Mouse (Mus musculus) brain, adult 2 months (tissue): ENCODE measurements around the gene Dnmt1.
A peak's percentile ranks its signal among the peaks of the same experiment; 100 is the strongest.

ENCODE experiments used
- DNase-seq: peaks from one replicate; pipeline ENCODE4 v3.0.0; 2011; ENCODE audit warnings: low read depth, low spot score

Dnmt1 gene

DNA sequence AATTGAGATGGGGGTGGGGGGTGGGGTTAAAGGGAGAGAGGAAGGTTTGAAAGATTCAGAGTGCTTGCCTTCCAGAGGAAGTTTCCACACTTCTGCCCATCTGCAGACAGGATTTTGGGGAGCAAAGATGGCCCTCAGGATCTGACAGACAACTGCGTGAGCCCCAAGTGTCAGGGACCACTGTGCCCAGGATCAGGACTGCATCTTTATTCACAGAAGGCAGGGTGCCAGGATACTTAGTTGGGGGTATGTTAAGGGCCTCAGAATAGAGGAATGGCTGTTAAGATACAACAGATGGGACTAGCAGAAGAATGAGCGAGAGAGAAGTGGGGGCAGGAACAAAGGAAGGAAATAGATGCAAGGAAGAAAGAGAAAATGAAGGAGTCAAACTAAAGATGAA, 73.1 kb downstream of the Dnmt1 start:
- no peak for DNase-seq

DNA sequence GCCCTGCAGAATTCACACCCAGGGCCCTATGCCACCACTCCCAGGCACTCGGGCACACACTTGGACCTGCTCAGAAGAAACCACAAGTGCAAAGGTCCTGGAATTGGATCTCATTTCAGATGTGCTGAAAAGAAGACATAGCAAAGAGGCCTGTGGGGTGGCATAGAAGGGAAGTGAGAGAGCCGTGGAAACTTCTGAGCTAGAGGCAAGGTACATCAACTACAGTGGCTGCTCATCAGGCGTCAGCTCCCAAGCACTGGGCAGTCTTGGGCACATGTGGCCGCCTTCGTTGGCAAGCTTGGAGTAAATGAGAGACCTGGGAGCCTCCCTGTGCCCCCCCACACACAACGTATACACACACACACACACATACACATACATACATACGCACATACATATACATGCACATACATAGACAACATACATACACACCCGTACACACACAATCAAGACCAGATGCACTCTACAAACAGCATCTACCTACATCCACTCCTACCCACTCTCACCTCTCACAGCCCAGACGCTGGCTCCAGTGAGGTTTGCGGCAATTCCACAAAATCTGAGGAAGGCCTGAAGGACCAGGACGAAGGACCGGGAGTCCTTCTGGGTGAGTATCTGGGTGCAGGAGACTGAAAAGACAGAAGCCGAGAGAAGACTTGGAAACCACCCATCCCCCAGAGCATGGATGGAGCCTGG, 80.4 kb downstream of the Dnmt1 start, which contains the start of gene Angptl6:
Angptl6 (minus strand) TSS at position 631 of the 696 bp plus-strand sequence.
- DNase-seq = no peak

DNA sequence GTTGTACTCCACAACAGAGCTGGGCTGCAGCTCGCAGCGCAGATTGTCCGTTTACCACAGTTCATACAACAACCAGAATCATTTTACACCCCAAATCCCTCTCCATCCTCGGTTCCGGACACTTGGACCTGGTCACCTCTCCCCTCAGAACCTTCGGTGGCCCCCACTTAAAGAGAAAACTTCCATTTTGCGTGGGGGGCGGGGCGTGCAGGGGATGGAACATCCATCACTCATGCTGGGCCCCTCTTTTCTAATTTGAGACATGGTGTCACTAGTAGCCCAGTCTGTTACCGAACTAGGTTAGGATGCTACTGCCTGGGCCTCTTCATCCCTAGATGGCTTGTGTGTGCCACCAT, 81.0 kb downstream of the Dnmt1 start:
- DNase-seq = no peak

DNA sequence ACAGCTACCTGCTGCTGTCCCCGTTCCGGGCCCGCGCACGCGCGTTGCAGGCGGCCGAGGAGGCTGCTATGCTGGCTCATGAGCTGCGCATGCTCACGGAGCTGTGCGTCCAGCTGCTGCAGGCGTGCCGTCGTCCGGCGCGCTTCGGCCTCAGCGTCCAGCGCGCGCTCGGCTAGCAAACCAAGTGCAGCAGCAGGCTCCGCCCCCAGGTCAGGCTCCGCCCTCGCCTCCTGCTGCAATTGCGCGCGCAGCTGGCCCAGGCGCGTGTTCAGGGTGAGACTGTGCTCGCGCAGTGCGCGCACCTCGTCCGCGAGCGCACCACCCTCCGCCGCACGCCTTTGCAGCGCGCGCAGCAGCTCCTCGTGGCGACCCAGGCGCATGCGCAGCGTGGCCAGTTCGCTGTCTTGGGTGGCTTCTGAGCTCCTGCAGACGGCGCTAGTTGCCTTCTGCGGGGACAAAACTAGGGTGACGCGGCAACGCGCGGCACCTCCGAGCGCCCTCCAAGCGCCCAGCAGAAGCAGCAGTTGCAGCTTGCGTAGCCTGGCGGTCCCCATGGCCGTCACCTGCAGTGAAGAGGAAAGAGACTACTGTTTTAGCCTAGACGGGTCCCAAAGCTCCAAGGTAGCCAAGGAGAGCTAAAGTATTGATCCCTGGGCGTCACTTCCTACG, 81.5 kb downstream of the Dnmt1 start:
- peak; percentile 100 for DNase-seq

DNA sequence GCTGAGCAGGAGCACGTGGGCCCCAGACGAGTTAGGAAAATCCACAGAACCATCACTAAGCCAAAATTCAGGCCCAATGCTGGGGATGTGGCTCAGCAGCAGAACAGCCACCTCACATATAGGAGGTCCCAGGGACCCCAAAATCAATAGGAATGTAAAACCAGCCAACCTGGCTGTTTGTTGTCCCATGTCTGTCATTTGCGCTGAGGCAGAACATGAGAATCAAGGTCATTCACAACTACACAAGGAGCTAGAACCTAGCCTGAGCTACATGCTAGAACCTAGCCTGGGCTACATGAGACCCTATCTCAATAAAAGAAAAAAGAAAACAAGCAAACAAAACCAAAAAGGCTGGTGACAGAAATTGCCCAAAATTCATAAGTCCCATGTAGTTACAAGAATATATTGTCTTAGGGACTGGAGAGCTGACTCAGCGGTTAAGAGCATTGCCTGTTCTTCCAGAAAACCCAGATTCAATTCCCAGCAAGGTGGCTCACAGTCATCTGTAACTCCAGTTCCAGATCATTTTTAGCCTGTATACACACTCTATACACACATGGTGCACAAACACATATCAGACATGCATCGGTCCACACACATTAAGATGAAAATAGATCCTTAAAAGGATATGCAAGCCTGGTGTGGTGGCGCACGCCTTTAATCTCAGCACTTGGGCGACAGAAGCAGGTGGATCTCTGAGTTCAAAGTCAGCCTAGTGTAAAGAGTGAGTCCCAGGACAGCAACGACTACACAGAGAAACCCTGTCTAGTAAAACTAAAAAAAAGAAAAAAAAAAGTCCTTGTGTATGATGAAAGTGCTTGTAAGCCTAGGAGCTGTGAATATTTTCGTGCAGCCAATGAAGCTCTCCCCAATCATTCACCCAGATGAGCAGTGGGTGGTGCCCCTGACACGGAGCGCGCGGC, 82.3 kb downstream of the Dnmt1 start:
- DNase-seq = no peak

DNA sequence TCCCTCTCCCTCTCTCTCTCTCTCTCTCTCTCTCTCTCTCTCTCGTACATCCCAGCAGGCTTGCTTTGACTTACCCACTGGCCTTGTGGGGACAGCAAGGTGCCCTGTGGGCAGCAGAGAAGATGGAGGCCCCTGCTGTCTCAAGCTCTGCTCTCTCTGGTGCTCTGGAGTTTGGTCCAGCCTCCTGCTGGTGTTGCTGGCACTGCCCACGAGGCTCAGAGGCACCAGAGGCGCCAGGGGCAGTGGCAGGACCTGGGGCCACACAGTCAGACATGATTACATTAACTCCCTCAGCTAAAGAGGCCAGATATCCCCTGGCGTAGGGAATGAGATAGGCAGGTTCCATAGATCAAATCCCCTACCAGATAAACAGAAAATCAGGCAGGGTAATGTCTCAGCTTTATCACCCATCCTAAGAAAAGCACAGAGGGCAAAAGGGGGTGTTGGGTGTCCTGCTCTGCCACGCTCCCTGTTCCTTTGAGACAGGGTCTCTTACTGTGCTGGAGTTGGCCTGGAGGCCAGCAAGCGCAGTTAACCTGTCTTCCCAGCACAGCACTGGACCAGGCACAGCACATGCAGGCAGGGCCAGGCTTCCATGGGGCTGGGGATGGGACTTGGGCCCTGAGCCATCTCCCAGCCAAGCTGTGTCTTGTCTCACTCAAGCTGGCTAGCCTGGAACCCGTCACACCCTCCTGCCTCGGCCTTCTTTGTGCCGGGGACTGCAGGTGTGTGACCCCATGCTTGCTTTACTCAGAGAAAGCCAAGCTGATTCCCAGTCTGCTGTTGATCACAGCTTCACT, 83.2 kb downstream of the Dnmt1 start:
- no peak for DNase-seq

DNA sequence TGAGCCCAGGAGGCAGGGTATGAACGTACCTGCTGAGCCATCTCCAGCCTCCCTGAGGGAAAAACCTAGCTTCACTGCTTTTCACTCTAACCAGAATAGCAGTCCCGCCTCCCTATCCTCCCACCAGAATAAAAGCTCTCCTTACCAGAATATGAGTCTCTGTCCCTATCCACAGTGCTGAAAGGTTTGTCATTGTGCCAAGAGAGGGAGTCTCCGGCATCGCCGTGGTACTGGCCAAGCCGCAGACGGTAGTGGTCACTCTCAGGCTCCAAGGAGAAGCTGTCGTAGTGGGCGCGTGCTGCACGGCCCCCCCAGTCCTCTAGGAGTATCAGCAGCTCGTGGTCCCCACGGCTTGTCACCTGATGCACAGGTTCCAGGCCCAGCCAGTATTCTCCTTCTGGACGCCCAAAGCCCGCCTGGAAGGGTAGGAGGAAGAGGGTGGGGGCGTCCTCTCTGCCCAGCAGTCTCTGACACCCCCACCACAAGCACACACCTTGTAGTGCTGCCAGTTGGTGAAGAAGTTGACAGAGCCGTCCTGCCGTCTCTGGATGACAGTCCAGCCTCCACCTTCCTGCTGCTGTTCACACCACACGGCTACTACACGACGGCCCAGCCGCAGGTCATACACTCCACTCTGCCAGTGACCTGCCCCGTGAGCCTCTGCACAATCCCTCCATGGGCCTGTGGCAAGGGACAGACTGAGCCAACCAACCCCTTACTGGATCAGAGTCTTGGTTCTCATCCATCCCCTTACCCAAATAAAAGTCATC, 84.5 kb downstream of the Dnmt1 start:
- peak; percentile 70 for DNase-seq

DNA sequence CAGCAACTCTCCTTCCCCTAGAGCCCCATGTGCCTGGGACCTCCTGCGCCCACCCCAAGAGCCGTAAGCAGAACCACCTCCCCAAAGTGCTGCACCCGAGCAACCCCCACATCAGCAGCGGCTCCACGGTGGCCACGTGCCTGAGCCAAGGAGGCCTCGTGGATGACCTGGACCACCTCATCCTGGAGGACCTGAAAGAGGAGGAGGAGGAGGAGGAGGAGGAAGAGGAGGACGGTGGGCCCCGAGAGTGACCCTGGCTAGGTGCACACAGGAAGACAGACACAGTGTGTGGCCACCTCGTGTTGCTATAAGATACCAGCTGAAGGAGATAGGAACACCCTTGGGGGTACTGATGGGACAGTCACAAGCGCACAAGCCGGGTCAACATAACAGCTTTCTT, 86.2 kb downstream of the Dnmt1 start:
- no peak for DNase-seq

DNA sequence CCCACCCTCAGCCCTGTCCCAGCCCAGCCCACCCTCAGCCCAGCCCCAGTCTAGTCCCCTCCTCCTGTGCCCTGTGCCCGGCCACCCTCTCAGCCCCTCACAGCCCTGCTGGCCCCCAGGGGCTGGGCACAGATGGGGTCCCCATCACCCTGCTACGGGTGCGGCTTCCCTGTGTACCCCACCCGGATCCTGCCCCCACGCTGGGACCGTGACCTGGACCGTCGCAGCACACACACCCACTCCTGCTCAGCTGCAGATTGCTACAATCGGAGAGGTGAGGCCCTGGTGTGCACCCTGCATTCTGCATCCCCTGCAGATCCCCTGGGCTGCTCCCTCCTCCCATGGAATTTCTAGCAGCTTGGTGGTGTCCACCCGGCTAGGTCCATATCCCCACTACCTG, 86.7 kb downstream of the Dnmt1 start:
- no peak for DNase-seq

DNA sequence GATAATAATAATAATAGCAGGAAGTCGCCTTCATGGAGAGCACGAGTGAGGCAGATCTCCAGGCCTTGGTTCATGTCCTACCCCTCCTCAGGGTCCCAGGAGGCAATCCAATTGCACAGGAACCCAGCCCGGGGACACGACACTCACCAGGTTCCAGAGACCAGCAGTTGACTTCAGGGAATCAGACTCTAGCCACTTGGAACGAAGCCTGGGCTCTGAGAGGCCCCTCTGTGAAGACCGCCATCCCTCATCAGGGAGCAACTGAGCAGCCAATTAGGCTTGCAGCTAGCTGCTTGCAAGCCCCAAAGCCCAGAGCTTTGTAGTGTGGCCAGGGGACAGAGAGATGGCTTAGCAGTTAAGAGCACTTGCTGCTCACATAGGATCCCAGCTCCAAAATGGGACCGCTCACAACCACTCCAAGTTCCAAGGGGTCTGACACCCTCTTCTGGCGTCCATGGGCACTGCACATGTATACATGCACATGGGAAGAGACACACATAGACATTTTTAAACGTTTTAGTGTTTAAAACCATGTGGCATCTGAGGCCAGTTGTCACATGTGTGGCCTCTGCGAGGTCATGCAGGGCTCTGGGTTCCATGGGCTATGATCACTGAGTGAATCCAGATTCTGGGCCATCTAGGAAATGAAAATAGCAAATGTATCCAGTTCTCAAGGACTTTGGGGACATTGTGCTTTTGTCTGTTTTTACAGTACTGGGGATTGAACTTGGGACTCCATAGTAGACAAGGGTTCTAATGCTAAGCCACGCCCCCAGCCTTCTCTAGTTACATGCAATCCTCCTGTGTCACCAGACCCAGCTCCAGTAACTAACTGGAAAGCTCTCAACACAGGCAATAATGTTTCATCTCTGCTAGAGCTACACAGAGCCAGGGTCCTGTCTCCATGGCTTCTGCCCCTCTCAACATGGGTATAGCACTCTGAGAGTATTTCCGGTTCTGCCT, 89.2 kb downstream of the Dnmt1 start:
- DNase-seq = no peak

DNA sequence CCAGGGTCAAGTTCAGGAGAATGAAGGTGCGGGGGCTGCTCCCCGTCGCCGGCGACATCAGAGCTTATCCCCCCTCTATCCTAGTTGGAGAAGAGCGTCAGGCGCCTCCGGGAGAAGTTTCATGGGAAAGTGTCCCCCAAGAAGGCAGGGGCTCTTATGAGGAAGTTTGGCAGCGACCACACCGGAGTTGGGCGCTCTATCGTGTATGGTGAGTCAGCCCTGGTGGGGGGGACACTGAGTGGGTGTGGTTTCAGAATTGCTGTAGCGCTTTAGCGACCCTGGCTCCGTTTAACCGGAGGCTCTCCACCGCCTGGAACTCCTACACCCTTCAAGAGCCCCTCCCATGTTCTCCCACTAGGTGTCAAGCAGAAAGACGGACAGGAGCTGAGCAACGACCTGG, 90.4 kb downstream of the Dnmt1 start:
- peak; percentile 50 for DNase-seq

DNA sequence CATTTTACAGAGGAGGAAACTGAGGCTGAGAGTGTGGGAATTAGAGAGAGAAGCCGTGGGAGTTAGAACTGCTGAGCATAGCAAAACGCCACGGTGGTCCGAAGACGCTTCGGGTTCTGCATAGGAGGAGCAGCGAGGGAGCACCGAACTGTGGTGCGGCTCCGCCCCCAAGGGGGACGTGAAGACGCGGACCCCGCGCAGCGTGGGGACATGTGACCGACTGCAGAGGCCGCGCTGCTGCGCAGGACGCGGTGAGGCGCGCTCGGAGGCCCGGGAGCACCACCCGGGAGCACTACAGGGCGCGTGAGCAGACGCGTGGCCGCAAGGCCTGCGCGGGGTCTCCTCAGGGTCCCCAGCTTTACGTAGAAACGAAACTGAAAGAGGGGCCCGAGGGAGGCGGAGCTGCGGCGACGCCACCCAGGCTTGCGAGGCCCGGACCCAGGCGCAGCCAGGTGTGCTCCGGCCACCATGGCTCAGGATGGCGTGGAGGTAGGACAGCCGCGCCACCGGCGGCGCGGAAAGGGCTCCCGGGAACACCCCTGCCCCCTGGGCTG, 91.2 kb downstream of the Dnmt1 start, which contains the start of gene A230050P20Rik:
A230050P20Rik (plus strand) TSS at position 195 of the 554 bp plus-strand sequence.
- DNase-seq = peak; percentile 94

DNA sequence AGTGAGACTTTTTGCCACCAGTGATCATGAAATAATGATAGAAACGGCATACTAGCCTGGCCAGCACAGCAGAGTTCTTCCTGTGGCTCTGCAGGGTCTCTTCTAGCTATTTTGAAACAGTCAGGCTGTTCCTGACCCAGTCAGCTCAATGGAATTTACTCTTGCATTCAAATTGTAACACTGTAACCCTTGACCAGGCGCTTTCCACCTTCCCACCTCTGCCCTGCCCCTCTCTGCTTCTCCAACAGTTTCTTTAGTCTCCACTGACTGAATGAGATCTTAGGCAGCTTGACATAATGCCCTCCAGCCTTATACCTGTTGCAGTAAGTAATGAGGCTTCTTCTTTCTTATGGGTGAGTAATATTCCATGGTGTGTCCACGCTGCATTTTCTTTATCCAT, 92.8 kb downstream of the Dnmt1 start:
- no peak for DNase-seq

DNA sequence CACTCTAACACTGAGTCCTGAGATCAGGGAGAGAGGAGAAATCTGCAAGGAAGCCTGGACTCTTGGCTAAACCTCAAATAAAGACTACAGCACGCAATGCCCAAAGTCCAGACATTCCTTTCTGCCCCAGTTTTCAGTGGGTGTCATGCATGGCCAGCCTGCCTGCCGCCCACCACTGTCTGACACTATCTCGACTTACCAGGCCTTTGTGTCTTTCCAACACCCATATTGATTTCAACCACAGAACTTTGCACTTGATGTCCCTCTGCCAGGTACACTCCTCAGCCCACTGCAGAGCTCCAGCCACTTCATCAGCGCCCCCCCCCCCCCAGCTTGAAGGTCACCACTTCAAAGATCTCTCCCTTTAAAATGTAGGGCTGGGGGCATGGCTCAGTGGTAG, 97.5 kb downstream of the Dnmt1 start:
- no peak for DNase-seq

DNA sequence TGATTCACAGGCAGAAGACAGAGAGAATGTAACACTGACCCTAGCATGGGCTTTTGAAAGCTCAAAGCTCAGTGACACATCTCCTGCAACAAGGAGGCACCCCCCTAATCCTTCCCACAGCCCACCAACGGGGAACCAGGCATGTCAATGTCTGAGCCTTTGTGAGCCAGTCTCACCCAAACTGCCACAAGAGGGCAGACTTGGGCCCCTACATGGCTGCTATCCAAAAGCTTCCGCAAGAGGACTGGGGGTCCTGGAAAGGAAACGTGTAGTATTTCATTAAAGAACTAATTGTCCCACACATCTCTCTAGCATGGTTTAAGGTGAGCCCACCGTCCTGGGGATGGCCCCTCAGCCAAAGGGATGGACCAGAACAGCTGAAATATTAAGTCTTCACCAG, 97.9 kb downstream of the Dnmt1 start:
- peak; percentile 50 for DNase-seq

DNA sequence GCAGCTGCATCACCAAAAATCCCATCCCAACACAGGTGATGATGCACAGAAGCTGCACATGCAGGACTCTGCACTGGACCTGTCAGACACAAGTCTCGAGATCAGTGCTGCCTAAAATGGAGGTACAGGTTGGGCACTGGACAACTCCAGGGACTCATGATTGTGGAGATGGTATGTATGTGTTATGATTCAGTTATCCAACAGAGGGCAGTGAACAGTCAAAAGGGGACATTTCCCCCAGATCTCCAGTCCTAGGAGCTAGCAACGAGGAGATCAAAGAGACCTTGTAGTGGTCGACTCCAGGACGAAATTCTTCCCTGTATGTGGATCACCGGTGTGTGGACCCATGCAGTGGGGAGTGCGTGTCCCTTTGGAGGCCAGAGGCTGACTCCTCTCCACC, 99.8 kb downstream of the Dnmt1 start:
- DNase-seq = no peak
